Mouse (Mus musculus) liver, postnatal 0 days (tissue): Measurements from ENCODE around the gene Phyh.
A peak's percentile ranks its signal among the peaks of the same experiment; 100 is the strongest.

Experiments
- CTCF ChIP-seq: sonication (generic); IDR thresholded peaks from 2 replicates; pipeline ENCODE4 v1.5.1; 2016; ENCODE audit warnings: antibody characterized with exemption, low read depth
- EP300 ChIP-seq: IDR thresholded peaks from 2 replicates; pipeline ENCODE4 v1.6.1; 2016; ENCODE audit warnings: antibody characterized with exemption, low read depth, mild to moderate bottlenecking

DNA sequence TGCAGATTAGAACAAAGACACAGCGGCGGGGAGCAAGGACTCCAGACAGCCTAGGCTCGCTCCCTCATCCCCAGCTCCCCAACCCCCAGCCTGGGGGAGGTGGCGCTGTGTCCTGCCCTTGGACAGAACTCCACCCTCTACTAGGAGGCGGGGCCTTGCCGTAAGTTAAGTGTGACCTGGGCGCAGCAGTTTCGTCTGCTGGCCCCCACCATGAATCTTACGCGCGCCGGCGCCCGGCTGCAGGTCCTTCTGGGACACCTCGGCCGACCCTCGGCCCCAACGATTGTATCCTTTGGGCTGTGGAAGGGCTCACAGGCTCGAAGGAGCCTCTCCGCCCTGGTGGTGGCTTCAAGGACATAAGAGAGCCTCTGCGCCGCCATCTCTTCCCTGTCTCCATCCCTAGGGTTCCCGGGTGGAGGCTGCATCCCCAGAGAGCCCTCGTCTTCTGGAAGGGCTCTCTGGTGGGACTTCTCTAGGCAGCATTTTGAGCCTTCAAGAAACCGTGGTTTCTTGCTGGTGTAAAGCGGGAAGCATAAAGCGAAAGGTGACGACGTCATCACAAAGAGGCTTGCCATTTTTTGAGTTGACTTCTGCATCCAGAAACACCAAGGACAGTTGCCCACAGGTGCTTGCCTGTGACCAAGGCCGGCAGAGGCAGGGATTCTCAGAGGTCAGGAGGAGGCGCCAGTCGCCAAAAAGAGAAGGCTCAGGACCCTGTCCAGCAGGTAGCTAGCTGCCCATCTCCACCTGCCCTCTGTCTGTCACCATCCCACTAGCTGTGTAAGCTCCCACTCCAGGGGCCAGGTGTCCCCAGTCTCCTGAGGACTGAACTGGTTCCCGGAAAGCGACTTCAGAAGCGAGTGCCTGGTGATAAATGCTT is at the start of gene Phyh:
- TF ChIP-seq CTCF (peak; percentile 60), EP300 (no peak)
